Mouse (Mus musculus) neutrophil, adult 5-6 weeks (primary cell): ENCODE data around the gene Capn7. TPM values are rescaled to one million over a fixed set of nuclear protein-coding genes. Genes with fewer than 3 reads are reported as not detected.
A peak's percentile ranks its signal among the peaks of the same experiment; 100 is the strongest.

Experiments used
- ATAC-seq: fragments of 151-379, 151-347 bp; 2 replicates; pipeline ENCODE4 v1.8.0; 2017; ENCODE audit warnings: mild to moderate bottlenecking, moderate TSS enrichment; ENCODE audit not compliant: insufficient number of reproducible peaks, poor library complexity, low FRiP score, severe bottlenecking; ENCODE audit errors: extremely low read depth
- total RNA-seq: library from RNA; stranded (forward); fragments of 200-1000 nt; gene quantifications from 2 replicates; pipeline ENCODE4 v1.2.3, GENCODE M21; 2017

Gene Capn7
- total RNA-seq, 1 experiment from 2014 or later: 86.2 TPM

- no peak for ATAC-seq
Observed at GRCm38 (mm10) chr14:31345367-31345766, 8.9 kb downstream of the Capn7 start.

- no peak for ATAC-seq
Observed at GRCm38 (mm10) chr14:31362236-31362635, 25.8 kb downstream of the Capn7 start.

- ATAC-seq: no peak
Observed at GRCm38 (mm10) chr14:31364589-31364988, 28.2 kb downstream of the Capn7 start.

GRCm38 (mm10) chr14:31365350-31365749 is 28.9 kb downstream of the Capn7 start:
- ATAC-seq: peak; percentile 56; the same call in 1 of the 2 replicates

GRCm38 (mm10) chr14:31367951-31368350 is 31.5 kb downstream of the Capn7 start:
- ATAC-seq: no peak

- no peak for ATAC-seq
Observed at GRCm38 (mm10) chr14:31369377-31369776, 32.9 kb downstream of the Capn7 start.

- no peak for ATAC-seq
Observed at GRCm38 (mm10) chr14:31374390-31374789, 38.0 kb downstream of the Capn7 start.

GRCm38 (mm10) chr14:31376331-31376730 is 39.9 kb downstream of the Capn7 start:
- peak; percentile 32; the same call in 1 of the 2 replicates for ATAC-seq

GRCm38 (mm10) chr14:31382276-31382675 is 45.8 kb downstream of the Capn7 start:
- no peak for ATAC-seq

- ATAC-seq: no peak
Observed at GRCm38 (mm10) chr14:31383470-31384050, 47.1 kb downstream of the Capn7 start.

GRCm38 (mm10) chr14:31384366-31385323 is 48.2 kb downstream of the Capn7 start:
- ATAC-seq: no peak

- ATAC-seq: no peak
Observed at GRCm38 (mm10) chr14:31385406-31385805, 49.0 kb downstream of the Capn7 start.

- peak; percentile 78 for ATAC-seq
Observed at GRCm38 (mm10) chr14:31385977-31386697, 49.7 kb downstream of the Capn7 start.

- ATAC-seq: no peak
Observed at GRCm38 (mm10) chr14:31387301-31387981, 51.0 kb downstream of the Capn7 start.

- ATAC-seq: no peak
Observed at GRCm38 (mm10) chr14:31388086-31388872, 51.8 kb downstream of the Capn7 start.

GRCm38 (mm10) chr14:31389421-31390147 is 53.1 kb downstream of the Capn7 start:
- peak; percentile 50 for ATAC-seq

GRCm38 (mm10) chr14:31392300-31392699 is 55.9 kb downstream of the Capn7 start:
- no peak for ATAC-seq
